Mouse (Mus musculus) liver, postnatal 0 days (tissue): ENCODE results near the gene Traip. TPM values are rescaled to one million over a fixed set of nuclear protein-coding genes. Genes with fewer than 3 reads are reported as not detected.
"Not testable (repeated sequence)": the region's sequence is repeated elsewhere in the genome, so short reads cannot be mapped to it uniquely, and the experiment has no call there.

Source experiments
- ATAC-seq: fragments of 200-750 bp; cut with Nextera tagmentation; 2 replicates; pipeline ENCODE4 v1.8.0; 2017; ENCODE audit warnings: mild to moderate bottlenecking, moderate library complexity
- DNase-seq: peaks from one replicate; pipeline ENCODE4 v3.0.0-alpha.2; 2016
- H3K27ac ChIP-seq: fragments of 300-500 bp; sonication (generic); 2 replicates; pipeline ENCODE4 v1.5.1; 2014; ENCODE audit warnings: antibody characterized with exemption, moderate library complexity, mild to moderate bottlenecking, low read depth
- H3K27me3 ChIP-seq: fragments of 300-500 bp; sonication (generic); 2 replicates; pipeline ENCODE4 v1.6.1; 2014; ENCODE audit warnings: low read length, control low read depth, mixed read lengths; ENCODE audit not compliant: insufficient read depth
- H3K36me3 ChIP-seq: fragments of 300-500 bp; sonication (generic); replicated peaks from 2 replicates; pipeline ENCODE4 v1.6.1; 2014; ENCODE audit warnings: mild to moderate bottlenecking, control low read depth, low read length, moderate library complexity, mixed read lengths; ENCODE audit not compliant: insufficient read depth
- H3K4me1 ChIP-seq: fragments of 300-500 bp; sonication (generic); 2 replicates; pipeline ENCODE4 v1.6.1; 2014; ENCODE audit warnings: antibody characterized with exemption, mild to moderate bottlenecking, control low read depth; ENCODE audit not compliant: insufficient read depth
- H3K4me2 ChIP-seq: fragments of 300-500 bp; sonication (generic); 2 replicates; pipeline ENCODE4 v1.6.1; 2014; ENCODE audit warnings: low read depth, mild to moderate bottlenecking, low read length, moderate library complexity, mixed read lengths
- H3K4me3 ChIP-seq: fragments of 300-500 bp; sonication (generic); 2 replicates; pipeline ENCODE4 v1.5.1; 2014; ENCODE audit warnings: low read depth, low read length
- H3K9ac ChIP-seq: fragments of 300-500 bp; sonication (generic); replicated peaks from 2 replicates; pipeline ENCODE4 v1.6.1; 2014; ENCODE audit warnings: mild to moderate bottlenecking, moderate library complexity
- H3K9me3 ChIP-seq: fragments of 300-500 bp; sonication (generic); 2 replicates; pipeline ENCODE4 v1.6.1; 2016; ENCODE audit warnings: mild to moderate bottlenecking, control low read depth, low read length, mixed read lengths
- CTCF ChIP-seq: sonication (generic); IDR thresholded peaks from 2 replicates; pipeline ENCODE4 v1.5.1; 2016; ENCODE audit warnings: antibody characterized with exemption, low read depth
- EP300 ChIP-seq: IDR thresholded peaks from 2 replicates; pipeline ENCODE4 v1.6.1; 2016; ENCODE audit warnings: antibody characterized with exemption, low read depth, mild to moderate bottlenecking
- WGBS: fragments of 180-500 bp; shearing (Covaris S2); extraction: QIAGEN DNeasy Blood & Tissue Kit; methylation state at CpG from one replicate; pipeline ENCODE4 v1.1.7; 2014; ENCODE audit not compliant: insufficient replicate concordance; 5-methylcytosine and 5-hydroxymethylcytosine counted together
- polyA plus RNA-seq: library from polyadenylated mRNA; unstranded; fragments of >200 nt; fragmentation: Nextera tagmentation; extraction: Ambion mirVana; gene quantifications from 2 replicates; pipeline ENCODE4 v1.2.1, GENCODE M21; 2015

The Traip gene
- polyA plus RNA-seq, 1 experiment from 2014 or later, result 6.5 TPM

DNA sequence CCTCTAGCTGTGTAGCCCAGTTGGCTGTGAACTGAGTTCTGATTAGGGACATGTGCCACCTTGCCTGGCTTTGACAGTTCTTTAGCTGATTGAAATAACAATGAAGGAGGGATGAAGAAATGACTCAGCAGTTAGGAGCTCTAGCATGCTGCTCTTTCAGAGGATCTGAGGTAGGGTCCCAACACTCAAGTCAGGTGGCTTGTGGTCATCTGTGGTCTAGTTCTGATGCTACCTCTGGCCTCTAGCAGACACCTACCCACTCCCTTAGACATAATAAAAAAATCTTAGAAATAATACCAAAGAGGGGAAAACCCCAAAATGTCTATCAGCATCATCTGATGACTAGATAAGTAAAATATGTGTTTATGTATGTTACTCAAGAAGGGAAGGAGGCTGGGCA is 60.4 kb downstream of the Traip start:
- H3K4me3 ChIP-seq, result no peak overlapping the region
- H3K9ac ChIP-seq, result no peak overlapping the region
- no peak for ATAC-seq
- H3K9me3 ChIP-seq, result no peaks in the 10 kb centered on the region
- no peak for DNase-seq
- TF ChIP-seq CTCF (no peak), EP300 (no peak)
- peaks cover 7% of the 10 kb centered on the region for H3K4me1 ChIP-seq
- H3K27ac ChIP-seq, result no peak overlapping the region
- H3K36me3 ChIP-seq, result peaks cover 23% of the 10 kb centered on the region
- H3K4me2 ChIP-seq, result no peak overlapping the region
- H3K27me3 ChIP-seq, result no peaks in the 10 kb centered on the region

DNA sequence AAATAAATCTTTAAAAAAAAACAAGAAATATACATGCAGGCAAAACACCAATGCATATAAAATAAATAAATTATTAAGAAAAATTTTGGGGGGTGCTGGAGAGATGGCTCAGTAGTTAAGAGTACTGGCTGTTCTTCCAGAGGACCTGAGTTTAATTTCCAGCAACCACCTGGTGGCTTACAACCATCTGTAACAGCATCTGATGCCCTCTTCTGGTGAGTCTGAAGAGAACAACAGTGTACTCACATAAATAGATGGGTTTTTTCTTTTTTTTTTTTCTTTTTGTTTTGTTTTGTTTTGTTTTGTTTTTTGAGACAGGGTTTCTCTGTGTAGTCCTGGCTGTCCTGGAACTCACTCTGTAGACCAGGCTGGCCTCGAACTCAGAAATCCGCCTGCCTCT is 63.6 kb downstream of the Traip start:
- TF ChIP-seq CTCF, result peak; percentile 28; the same call in 1 of the 2 replicates
- H3K27me3 ChIP-seq, ATAC-seq, H3K27ac ChIP-seq, DNase-seq, H3K9me3 ChIP-seq, H3K4me2 ChIP-seq, H3K4me3 ChIP-seq, H3K4me1 ChIP-seq, H3K9ac ChIP-seq: not testable (repeated sequence)
- H3K36me3 ChIP-seq, result peaks cover 26% of the 10 kb centered on the region
- 87% methylated on average over 2 of the region's 2 CpGs for WGBS

- WGBS, result 89% methylated on average over 3 of the region's 3 CpGs
- H3K9ac ChIP-seq, result no peak overlapping the region
- peaks cover 24% of the 10 kb centered on the region for H3K36me3 ChIP-seq
- no peak overlapping the region for H3K27ac ChIP-seq
- no peak overlapping the region for H3K4me3 ChIP-seq
- no peak for DNase-seq
- TF ChIP-seq CTCF (no peak), EP300 (no peak)
- H3K4me2 ChIP-seq, result no peak overlapping the region
- peaks cover 10% of the 10 kb centered on the region for H3K4me1 ChIP-seq
- H3K9me3 ChIP-seq, result no peaks in the 10 kb centered on the region
- no peak for ATAC-seq
- no peaks in the 10 kb centered on the region for H3K27me3 ChIP-seq
These were observed 67.2 kb downstream of the Traip start for GRCm38 (mm10) chr9:108017127-108017526.

- Histone ChIP-seq H3K36me3 (peaks cover 30% of the 10 kb centered on the region), H3K4me1 (peaks cover 11% of the 10 kb centered on the region), H3K27ac (no peak overlapping the region), H3K9me3 (no peaks in the 10 kb centered on the region), H3K4me3 (no peak overlapping the region), H3K4me2 (no peak overlapping the region), H3K9ac (no peak overlapping the region), H3K27me3 (no peaks in the 10 kb centered on the region)
- DNase-seq (no peak), ATAC-seq (no peak)
- WGBS, result 88% methylated on average over 1 of the region's 1 CpGs
- no peak for TF ChIP-seq EP300
- no peak for TF ChIP-seq CTCF
These were observed 70.8 kb downstream of the Traip start for GRCm38 (mm10) chr9:108020741-108021140.

Other genes starting within 250 kb of the Traip start
- 0.76 and 1.1 TPM in 2 replicates for gene Sema3f, start 239.7 kb upstream of the Traip start, polyA plus RNA-seq
- gene Rbm5, start 179.1 kb upstream of the Traip start, polyA plus RNA-seq, result 37.8 and 41.7 TPM in 2 replicates
- gene Rbm6, start 76.9 kb upstream of the Traip start, polyA plus RNA-seq, result 14.3 and 17.0 TPM in 2 replicates
- 5.3 and 5.8 TPM in 2 replicates for gene Mon1a, start 62.0 kb upstream of the Traip start, polyA plus RNA-seq
- 0.37 and 0.38 TPM in 2 replicates for gene Mst1r, start 43.3 kb upstream of the Traip start, polyA plus RNA-seq
- gene Actl11, start 21.7 kb upstream of the Traip start, polyA plus RNA-seq, result not detected in 2 replicates
- 0.04 and 0.09 TPM in 2 replicates for gene Camkv, start 14.5 kb upstream of the Traip start, polyA plus RNA-seq
- 32.0 and 33.2 TPM in 2 replicates for gene Uba7, start 25.4 kb downstream of the Traip start, polyA plus RNA-seq
- gene Gm20661, start 32.9 kb downstream of the Traip start, polyA plus RNA-seq, result 0.12 and 0.31 TPM in 2 replicates
- 28.5 and 30.6 TPM in 2 replicates for gene Inka1, start 35.7 kb downstream of the Traip start, polyA plus RNA-seq
- 0.75 and 1.1 TPM in 2 replicates for gene Cdhr4, start 42.4 kb downstream of the Traip start, polyA plus RNA-seq
- 0.07 TPM in 1 of 2 replicates, not detected in the other for gene Gm20662, start 46.2 kb downstream of the Traip start, polyA plus RNA-seq
- gene Ip6k1, start 52.4 kb downstream of the Traip start, polyA plus RNA-seq, result 18.4 and 19.8 TPM in 2 replicates
- 12.2 and 12.6 TPM in 2 replicates for gene Gmppb, start 99.1 kb downstream of the Traip start, polyA plus RNA-seq
- gene Amigo3, start 103.0 kb downstream of the Traip start, polyA plus RNA-seq, result 0.59 and 0.86 TPM in 2 replicates
- gene Mst1, start 130.3 kb downstream of the Traip start, polyA plus RNA-seq, result 81.4 and 93.0 TPM in 2 replicates
- 45.2 and 50.1 TPM in 2 replicates for gene Rnf123, start 133.2 kb downstream of the Traip start, polyA plus RNA-seq
- gene Apeh, start 144.5 kb downstream of the Traip start, polyA plus RNA-seq, result 67.7 and 75.2 TPM in 2 replicates
- 0.58 and 0.59 TPM in 2 replicates for gene Bsn, start 240.2 kb downstream of the Traip start, polyA plus RNA-seq